Mouse (Mus musculus) limb, embryonic 12.5 days (tissue): ENCODE measurements around the gene Chchd3. TPM values are rescaled to one million over a fixed set of nuclear protein-coding genes. Genes with fewer than 3 reads are reported as not detected.

ENCODE experiments used
- ATAC-seq: fragments of 200-750 bp; cut with Nextera tagmentation; 2 replicates; pipeline ENCODE4 v1.8.0; 2017; ENCODE audit warnings: low read depth, moderate TSS enrichment; ENCODE audit not compliant: insufficient number of reproducible peaks, insufficient read depth, low FRiP score, low TSS enrichment
- H3K27ac ChIP-seq: fragments of 300-500 bp; sonication (generic); 2 replicates; pipeline ENCODE4 v1.5.1; 2016; ENCODE audit warnings: mild to moderate bottlenecking, moderate library complexity
- H3K27me3 ChIP-seq: fragments of 300-500 bp; sonication (generic); 2 replicates; pipeline ENCODE4 v1.6.1; 2016; ENCODE audit warnings: mild to moderate bottlenecking, moderate library complexity
- H3K36me3 ChIP-seq: fragments of 300-500 bp; sonication (generic); 2 replicates; pipeline ENCODE4 v1.6.1; 2016; ENCODE audit warnings: mild to moderate bottlenecking, moderate library complexity
- H3K4me1 ChIP-seq: fragments of 300-500 bp; sonication (generic); replicated peaks from 2 replicates; pipeline ENCODE4 v1.6.1; 2016
- H3K4me2 ChIP-seq: fragments of 300-500 bp; sonication (generic); 2 replicates; pipeline ENCODE4 v1.6.1; 2016; ENCODE audit warnings: mild to moderate bottlenecking, moderate library complexity
- H3K4me3 ChIP-seq: fragments of 300-500 bp; sonication (generic); replicated peaks from 2 replicates; pipeline ENCODE4 v1.5.1; 2016; ENCODE audit warnings: mild to moderate bottlenecking
- H3K9ac ChIP-seq: fragments of 300-500 bp; sonication (generic); replicated peaks from 2 replicates; pipeline ENCODE4 v1.6.1; 2016; ENCODE audit warnings: mild to moderate bottlenecking, moderate library complexity
- H3K9me3 ChIP-seq: fragments of 300-500 bp; sonication (generic); 2 replicates; pipeline ENCODE4 v1.6.1; 2016; ENCODE audit warnings: mild to moderate bottlenecking, moderate library complexity
- WGBS: fragments of 180-500 bp; shearing (Covaris S2); methylation state at CpG from one replicate; pipeline ENCODE4 v1.1.7; 2016; 5-methylcytosine and 5-hydroxymethylcytosine counted together
- polyA plus RNA-seq: library from polyadenylated mRNA; unstranded; fragments of >200 nt; fragmentation: Nextera tagmentation; extraction: Ambion mirVana; gene quantifications from 2 replicates; pipeline ENCODE4 v1.2.1, GENCODE M21; 2016

Chchd3 gene
- polyA plus RNA-seq: 102 TPM in 2 replicates

DNA sequence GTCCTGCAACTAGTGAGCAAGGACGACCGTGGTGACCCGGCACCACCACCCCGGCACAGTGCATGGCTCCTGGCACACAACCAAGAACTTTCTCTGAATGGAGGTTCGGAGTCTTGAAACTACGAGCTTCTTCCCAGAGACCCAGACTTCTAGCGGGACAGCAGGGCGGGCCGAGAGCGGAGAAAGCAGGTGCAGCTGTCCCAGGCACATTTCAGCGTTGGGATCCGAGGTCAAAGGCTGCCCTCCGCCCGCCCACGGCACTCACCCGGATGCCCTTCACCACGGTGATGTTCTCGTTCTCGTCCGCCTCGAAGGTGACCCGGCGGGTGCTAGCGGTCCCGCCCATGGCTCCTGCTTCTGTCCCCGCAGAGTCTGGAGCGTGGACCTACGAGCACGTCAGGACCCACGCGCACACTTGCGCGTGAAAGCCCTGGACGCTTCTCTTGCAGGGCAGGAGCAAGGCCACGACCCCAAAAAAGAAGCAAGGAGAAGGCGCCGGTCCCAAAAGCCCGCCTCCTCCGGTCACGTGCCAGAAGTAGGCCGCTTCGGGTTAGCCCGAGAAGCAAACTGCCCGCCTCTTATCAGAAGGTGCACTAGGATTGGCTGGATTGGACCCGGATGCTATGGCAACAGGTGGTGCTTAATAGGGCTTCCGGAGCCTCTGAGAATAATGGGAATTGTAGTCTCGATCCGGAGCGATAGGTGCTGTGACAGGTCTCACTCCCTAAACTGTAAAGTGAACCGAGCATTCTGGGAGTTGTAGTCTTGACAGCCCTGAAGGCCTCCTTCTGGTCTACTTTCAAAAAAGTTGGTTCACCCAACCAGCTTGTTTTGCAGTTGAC is at the start of gene Chchd3:
Gene Chchd3 (minus strand): TSS at position 526 of the 842 bp plus-strand sequence.
- Histone ChIP-seq H3K36me3 (peaks cover 6% of the 10 kb centered on the region), H3K9me3 (no peaks in the 10 kb centered on the region), H3K4me2 (peak within 1 kb of the TSS; percentile 84), H3K4me1 (peaks cover 15% of the 10 kb centered on the region), H3K4me3 (peak within 1 kb of the TSS; percentile 89), H3K9ac (peak within 1 kb of the TSS; percentile 75), H3K27ac (no peak within 1 kb of the TSS), H3K27me3 (0 out of 2 replicates have a peak, but pooled peaks cover 4% of the 10 kb centered on the region)
- ATAC-seq: peak; percentile 100
- WGBS: under 1% methylated on average over 50 of the region's 50 CpGs

DNA sequence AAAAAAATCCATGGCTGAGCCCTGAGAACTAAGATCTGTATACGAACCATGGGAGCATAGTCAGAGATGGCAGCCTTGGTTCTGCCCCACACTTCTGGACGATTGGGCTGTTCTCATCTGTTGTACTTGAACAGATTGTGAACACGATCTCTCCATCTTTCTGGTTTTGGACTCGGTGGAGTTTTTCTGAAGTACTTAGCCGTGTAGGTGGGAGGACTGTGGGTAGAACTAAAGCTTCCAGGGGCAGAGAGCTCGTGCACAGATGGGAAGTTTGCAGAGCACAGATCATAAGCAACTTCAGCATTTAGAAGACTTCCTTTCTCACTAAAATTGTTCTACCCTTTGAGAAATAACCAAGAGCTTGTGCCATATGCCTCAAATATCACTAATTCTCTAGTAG is 44.6 kb upstream of the Chchd3 start:
- H3K4me3 ChIP-seq: no peak overlapping the region
- H3K4me2 ChIP-seq: no peak overlapping the region
- H3K27me3 ChIP-seq: no peaks in the 10 kb centered on the region
- H3K36me3 ChIP-seq: no peaks in the 10 kb centered on the region
- no peak overlapping the region for H3K9ac ChIP-seq
- ATAC-seq: no peak
- no peaks in the 10 kb centered on the region for H3K9me3 ChIP-seq
- H3K4me1 ChIP-seq: no peaks in the 10 kb centered on the region
- no peak overlapping the region for H3K27ac ChIP-seq
- WGBS: 84% methylated on average over 6 of the region's 6 CpGs

DNA sequence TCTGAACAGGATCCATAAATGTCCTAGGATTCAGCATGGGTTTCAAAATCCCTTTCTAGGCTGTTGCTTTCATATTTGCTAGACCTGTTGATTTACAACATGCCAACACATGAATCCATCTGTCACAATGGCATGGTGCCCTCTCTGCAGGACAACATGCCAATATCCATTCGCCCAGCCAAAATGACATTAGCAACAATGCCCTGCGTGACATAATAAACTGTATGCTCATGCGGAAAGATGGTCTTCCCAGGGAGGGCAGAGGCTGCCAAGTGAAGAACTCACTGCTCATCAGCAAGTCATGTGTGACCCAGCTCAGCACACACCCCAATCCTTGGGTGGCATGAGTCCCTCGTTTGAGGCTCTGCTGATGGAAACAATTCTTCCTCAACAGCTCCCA is 38.8 kb upstream of the Chchd3 start:
- H3K36me3 ChIP-seq: no peaks in the 10 kb centered on the region
- H3K9ac ChIP-seq: no peak overlapping the region
- peaks cover 6% of the 10 kb centered on the region for H3K4me1 ChIP-seq
- ATAC-seq: no peak
- H3K4me2 ChIP-seq: no peak overlapping the region
- H3K27me3 ChIP-seq: no peaks in the 10 kb centered on the region
- H3K9me3 ChIP-seq: no peaks in the 10 kb centered on the region
- no peak overlapping the region for H3K27ac ChIP-seq
- WGBS: 88% methylated on average over 4 of the region's 4 CpGs
- H3K4me3 ChIP-seq: no peak overlapping the region

DNA sequence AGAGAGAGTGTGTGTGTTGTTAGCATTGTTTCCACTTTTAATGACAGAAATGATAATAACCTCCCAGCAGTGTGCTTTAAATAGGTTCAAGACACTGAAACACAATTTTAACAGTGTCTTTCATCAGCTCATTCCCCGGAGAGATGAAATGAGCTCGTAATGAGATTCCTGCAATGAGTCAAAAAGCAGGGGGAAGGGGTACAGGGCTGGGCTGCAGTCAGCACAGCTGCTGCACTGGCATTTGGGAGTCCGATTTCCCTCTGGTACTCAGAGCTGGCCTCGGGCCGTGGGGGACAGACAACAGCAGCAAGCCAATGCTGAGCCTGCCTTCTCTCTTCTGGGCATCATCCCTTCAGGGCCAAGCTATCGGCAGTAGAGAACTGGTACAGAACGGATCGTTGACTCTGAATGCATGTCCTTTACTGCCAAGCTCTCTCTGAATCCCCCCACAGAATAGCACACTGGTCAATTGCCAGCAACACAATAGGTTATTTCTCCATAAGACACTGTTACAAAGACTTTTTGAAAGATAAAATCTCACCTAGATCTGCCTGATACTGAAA is 34.7 kb upstream of the Chchd3 start:
- ATAC-seq: no peak
- H3K4me1 ChIP-seq: peaks cover 6% of the 10 kb centered on the region

DNA sequence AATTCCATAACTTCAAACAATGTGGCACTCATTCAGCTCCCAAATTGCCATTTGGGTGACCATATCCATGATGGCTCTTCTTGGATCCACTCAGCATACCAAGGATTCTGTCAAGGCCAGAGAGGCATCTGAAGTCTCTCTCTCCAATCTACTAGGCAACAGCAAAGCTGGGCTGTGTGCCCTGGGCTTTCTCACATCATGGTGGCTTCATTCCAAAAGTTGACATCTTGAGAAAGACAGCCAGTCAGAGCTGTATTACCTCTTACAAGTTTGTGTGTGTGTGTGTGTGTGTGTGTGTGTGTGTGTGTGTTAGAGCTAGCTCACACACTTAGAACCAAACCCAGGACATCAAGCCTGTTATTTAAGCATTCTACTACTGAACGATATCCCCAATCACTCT is 20.1 kb upstream of the Chchd3 start:
- Histone ChIP-seq H3K36me3 (no peaks in the 10 kb centered on the region), H3K4me3 (no peak overlapping the region), H3K9me3 (no peaks in the 10 kb centered on the region), H3K4me1 (0 out of 2 replicates have a peak, but pooled peaks cover 8% of the 10 kb centered on the region), H3K27ac (no peak overlapping the region), H3K27me3 (no peaks in the 10 kb centered on the region; the same call in 1 of the 2 replicates), H3K9ac (no peak overlapping the region), H3K4me2 (no peak overlapping the region)
- WGBS: 100% methylated on average over 1 of the region's 1 CpGs
- no peak for ATAC-seq

More for the DNA sequence above, 34.7 kb upstream of the Chchd3 start:
- Histone ChIP-seq H3K4me3 (no peak overlapping the region), H3K27ac (no peak overlapping the region), H3K36me3 (no peaks in the 10 kb centered on the region), H3K4me2 (no peak overlapping the region), H3K9ac (no peak overlapping the region), H3K27me3 (no peaks in the 10 kb centered on the region), H3K9me3 (peaks cover 9% of the 10 kb centered on the region; the same call in 1 of the 2 replicates)
- 40% methylated on average over 8 of the region's 8 CpGs for WGBS

DNA sequence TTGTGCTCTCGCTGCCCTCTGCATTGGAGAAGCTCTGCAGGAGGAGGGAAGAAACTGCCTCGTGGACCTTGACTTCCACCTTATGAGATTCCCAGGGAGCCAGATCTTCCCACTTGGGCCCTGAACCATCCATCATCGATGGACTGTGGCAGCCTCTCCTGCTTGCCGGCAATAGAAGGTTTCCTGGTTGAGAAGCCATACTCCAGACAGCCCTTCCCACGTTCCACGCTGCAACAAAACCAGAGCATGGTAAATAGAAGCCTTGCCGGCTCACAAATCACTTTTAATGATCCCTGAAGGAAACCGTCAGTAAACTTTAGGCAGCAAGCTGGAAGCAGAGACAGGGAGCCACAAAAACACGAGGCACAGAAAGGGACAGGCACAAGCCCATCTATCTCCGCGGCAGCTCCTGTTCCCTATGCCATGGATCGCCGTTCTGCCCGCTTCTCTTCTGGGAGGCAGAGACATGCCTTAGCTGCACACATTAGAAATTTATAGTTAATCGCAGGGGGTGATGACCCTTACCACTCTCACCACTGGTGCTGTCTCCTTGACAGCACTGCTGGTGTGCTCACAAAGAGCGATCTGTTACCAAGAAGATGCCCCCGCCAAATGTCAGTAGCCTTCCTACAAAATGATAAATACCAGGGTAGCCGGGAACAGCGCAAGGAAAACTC is 18.3 kb upstream of the Chchd3 start:
- no peak overlapping the region for H3K27ac ChIP-seq
- 48% methylated on average over 19 of the region's 19 CpGs for WGBS
- H3K36me3 ChIP-seq: no peaks in the 10 kb centered on the region
- ATAC-seq: no peak
- no peak overlapping the region for H3K9ac ChIP-seq
- 0 out of 2 replicates have a peak, but pooled peaks cover 8% of the 10 kb centered on the region for H3K4me1 ChIP-seq
- no peak overlapping the region for H3K4me3 ChIP-seq
- H3K27me3 ChIP-seq: no peaks in the 10 kb centered on the region; the same call in 1 of the 2 replicates
- no peaks in the 10 kb centered on the region for H3K9me3 ChIP-seq
- no peak overlapping the region for H3K4me2 ChIP-seq

DNA sequence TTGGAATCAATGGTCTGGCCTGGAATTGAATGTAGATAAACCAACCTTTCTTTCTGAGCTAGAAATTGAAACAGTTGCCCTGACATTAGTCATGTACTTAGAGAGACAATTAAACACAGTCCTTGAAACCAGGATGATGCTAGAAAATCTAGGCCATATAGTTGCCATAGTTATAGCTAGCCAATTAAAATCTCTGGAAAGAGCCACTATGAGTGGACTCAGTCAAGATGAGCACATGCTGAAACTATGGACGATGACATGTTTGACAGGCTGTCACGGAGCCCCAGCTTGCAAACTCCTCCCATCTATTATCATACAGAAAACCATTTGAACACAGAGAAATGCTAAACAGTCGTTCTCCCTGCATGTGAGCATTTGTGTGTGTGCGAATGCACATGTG is 6.4 kb upstream of the Chchd3 start:
- Histone ChIP-seq H3K9ac (no peak overlapping the region), H3K4me3 (no peak overlapping the region), H3K9me3 (no peaks in the 10 kb centered on the region), H3K27ac (no peak overlapping the region), H3K27me3 (0 out of 2 replicates have a peak, but pooled peaks cover 4% of the 10 kb centered on the region), H3K4me1 (no peaks in the 10 kb centered on the region), H3K4me2 (no peak overlapping the region), H3K36me3 (no peaks in the 10 kb centered on the region)
- no peak for ATAC-seq
- WGBS: 78% methylated on average over 4 of the region's 4 CpGs

DNA sequence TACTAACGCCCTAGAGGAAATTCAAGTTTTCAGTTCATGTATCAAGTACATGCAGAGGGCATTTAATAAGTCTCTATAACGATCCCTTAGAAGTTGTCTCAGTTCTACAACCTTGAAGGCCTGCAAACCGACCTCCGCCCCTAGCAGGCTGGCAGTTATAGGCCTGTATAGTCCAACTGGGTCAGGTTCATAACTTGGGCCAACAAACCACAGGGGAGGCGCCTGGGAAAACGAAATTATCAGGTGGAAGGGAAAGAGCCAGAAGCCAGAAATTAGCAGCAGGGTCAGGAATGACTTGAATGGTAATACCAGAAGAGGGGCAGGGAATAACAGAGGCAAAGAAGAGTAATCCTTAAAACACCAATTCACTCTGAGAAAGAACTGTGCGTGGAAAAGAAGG is 784 bp downstream of the Chchd3 start:
- 25% methylated on average over 7 of the region's 7 CpGs for WGBS
- H3K4me3 ChIP-seq: peak overlapping the region; percentile 89
- peak overlapping the region; percentile 75 for H3K9ac ChIP-seq
- H3K27ac ChIP-seq: no peak overlapping the region
- no peaks in the 10 kb centered on the region for H3K9me3 ChIP-seq
- ATAC-seq: no peak
- H3K4me2 ChIP-seq: peak overlapping the region; percentile 84
- peaks cover 15% of the 10 kb centered on the region for H3K4me1 ChIP-seq
- peaks cover 13% of the 10 kb centered on the region for H3K36me3 ChIP-seq
- H3K27me3 ChIP-seq: 0 out of 2 replicates have a peak, but pooled peaks cover 4% of the 10 kb centered on the region

DNA sequence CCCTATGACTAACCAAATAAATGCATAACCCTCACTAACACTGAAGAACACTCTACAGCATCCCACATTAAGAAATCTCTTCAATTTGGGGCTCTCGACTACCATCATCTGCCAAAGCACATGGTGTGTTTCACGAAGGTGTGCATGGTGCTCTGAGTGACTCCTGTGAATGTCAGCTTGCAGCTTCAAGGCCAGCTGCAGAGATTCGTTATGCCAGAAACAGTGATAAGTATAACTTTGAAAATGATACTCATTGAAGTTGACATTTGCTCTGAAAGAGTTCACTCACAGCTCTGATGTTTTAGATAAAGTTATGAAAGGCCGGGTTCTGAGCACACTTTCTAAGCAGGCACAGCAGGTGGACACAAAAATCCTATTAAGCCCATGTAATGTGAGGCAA is 3.7 kb downstream of the Chchd3 start:
- Histone ChIP-seq H3K4me3 (no peak overlapping the region), H3K4me1 (peaks cover 15% of the 10 kb centered on the region), H3K36me3 (peaks cover 15% of the 10 kb centered on the region), H3K27ac (no peak overlapping the region), H3K4me2 (no peak overlapping the region), H3K9me3 (no peaks in the 10 kb centered on the region), H3K27me3 (no peaks in the 10 kb centered on the region), H3K9ac (no peak overlapping the region)
- ATAC-seq: no peak
- WGBS: 76% methylated on average over 4 of the region's 4 CpGs

DNA sequence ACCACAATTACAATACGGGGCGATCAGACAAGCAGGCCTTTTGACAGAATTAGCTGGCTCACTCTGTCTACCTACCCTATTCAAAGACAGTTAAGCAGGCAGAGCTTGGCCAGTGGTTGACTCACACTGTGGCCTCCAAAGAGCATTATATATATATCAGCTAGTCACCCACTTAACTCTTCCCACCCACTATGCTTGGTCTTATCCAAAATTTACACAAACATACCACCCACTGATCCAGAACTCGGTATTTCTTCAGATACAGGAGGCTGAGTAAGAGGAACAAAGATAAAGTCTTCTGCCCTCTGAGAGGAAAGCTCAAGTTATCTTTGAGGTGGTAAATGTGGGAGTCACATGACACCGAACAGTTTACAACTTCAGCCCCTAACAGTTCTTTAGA is 4.4 kb downstream of the Chchd3 start:
- Histone ChIP-seq H3K4me3 (no peak overlapping the region), H3K36me3 (peaks cover 15% of the 10 kb centered on the region), H3K9me3 (no peaks in the 10 kb centered on the region), H3K4me2 (no peak overlapping the region), H3K9ac (no peak overlapping the region), H3K4me1 (peaks cover 15% of the 10 kb centered on the region), H3K27ac (no peak overlapping the region), H3K27me3 (no peaks in the 10 kb centered on the region)
- WGBS: 91% methylated on average over 4 of the region's 4 CpGs
- ATAC-seq: no peak

DNA sequence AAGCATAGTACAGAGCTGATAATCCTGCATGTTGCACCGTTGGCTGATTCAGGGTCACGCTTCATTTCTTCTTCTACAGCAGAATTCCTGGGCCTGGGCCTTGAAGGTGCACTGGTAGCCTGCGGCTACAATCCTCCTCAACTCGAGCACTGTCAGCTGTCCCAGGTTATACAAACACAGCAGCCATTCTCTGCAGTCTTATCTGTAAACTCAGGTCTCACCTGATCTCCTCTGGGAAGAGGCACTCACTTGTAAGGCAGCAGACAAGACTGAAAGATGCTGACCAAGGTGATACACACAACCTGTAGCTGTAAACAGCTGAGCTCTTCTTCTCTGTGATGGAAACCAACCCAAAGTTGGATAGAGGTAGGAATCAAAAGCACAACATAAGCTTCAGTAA is 5.1 kb downstream of the Chchd3 start:
- no peak overlapping the region for H3K27ac ChIP-seq
- ATAC-seq: no peak
- H3K9ac ChIP-seq: no peak overlapping the region
- no peaks in the 10 kb centered on the region for H3K27me3 ChIP-seq
- no peak overlapping the region for H3K4me3 ChIP-seq
- WGBS: 81% methylated on average over 4 of the region's 4 CpGs
- peaks cover 15% of the 10 kb centered on the region for H3K4me1 ChIP-seq
- H3K36me3 ChIP-seq: peaks cover 15% of the 10 kb centered on the region
- H3K4me2 ChIP-seq: no peak overlapping the region
- H3K9me3 ChIP-seq: no peaks in the 10 kb centered on the region
